Mouse (Mus musculus) left cerebral cortex, postnatal 36 days (tissue): ENCODE measurements around the gene Gm45062. TPM values are rescaled to one million over a fixed set of nuclear protein-coding genes. Genes with fewer than 3 reads are reported as not detected.

Experiments used
- DNase-seq, 2 experiments: peaks; one replicate each; pipeline ENCODE4 v3.0.0; 2021 to 2022; ENCODE audit warnings: low spot score in 2 of 2, mixed read lengths in 1 of 2
- intact Hi-C: fragments of 180-260 bp; cut with DNase I; formaldehyde crosslinking; loops from one replicate; pipeline ENCODE4 v1.15.1; 2025
- total RNA-seq, 2 experiments: library from RNA; stranded (reverse); gene quantifications; 2 replicates each; pipeline ENCODE4 v1.2.3; 2021

Gm45062 gene
- total RNA-seq, 2 experiments from 2014 or later = 4.9 to 10.7 TPM

DNA sequence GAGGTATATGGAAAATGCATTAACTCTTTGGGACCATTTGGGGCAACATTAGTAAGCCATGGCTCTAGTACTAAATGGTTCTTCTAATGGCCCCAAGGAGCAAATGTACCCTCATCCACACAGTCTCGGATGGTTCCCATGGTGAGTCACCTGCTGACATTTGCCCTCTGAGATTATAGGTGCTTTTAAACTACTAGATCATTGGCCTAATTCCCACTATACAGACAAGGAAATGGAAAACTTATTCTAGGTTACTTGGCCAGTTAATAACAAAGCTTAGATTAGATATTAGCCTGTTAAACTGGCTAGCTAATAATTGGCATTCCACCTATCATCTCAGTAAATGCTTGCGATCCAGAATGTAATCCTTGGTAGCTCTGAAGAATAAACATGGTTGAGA, 203.2 kb downstream of the Gm45062 start:
- intact Hi-C loops = no loop called here
- no peak for DNase-seq

DNA sequence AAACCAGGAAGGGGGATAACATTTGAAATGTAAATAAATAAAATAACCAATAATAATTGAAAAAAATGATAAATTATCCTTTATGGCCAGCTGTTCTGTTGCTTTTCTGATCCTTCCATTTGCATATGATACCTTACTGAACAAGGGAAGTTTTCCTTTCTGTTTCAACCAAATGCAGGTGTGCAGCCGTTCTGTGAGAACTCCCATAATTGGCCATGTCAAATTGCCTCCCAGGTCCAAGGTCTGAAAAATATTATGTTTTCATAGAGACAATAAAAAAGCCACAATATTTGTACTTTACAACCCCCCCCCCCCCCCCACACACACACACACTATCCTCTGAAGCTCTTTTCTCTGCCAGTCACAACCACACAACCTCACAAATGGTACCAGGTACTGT, 206.1 kb downstream of the Gm45062 start:
- intact Hi-C loops = no loop called here
- DNase-seq = no peak

DNA sequence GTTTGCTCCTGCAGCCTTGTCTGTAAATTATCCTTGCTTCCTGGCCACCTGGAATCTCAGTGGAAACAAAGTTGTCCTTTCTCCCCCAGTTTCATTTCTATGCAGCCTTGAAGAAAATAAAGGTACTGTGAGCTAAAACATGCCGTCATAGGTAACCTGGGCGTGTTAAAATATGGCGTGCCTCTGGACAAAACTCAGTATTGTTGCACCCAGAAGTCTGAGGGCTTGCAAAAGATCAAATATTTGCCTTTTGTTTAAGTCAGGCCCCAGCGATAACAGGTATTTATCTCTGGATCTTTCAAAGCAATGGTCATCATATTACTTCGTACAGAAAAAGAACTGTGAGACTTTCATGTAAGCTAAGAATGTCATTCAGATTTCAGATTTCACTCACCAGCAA, 206.7 kb downstream of the Gm45062 start:
- intact Hi-C loops = no loop called here
- DNase-seq = no peak

- intact Hi-C loops = no loop called here
- no peak for DNase-seq
Measured at GRCm38 (mm10) chr6:8467667-8468337, 208.6 kb downstream of the Gm45062 start.

DNA sequence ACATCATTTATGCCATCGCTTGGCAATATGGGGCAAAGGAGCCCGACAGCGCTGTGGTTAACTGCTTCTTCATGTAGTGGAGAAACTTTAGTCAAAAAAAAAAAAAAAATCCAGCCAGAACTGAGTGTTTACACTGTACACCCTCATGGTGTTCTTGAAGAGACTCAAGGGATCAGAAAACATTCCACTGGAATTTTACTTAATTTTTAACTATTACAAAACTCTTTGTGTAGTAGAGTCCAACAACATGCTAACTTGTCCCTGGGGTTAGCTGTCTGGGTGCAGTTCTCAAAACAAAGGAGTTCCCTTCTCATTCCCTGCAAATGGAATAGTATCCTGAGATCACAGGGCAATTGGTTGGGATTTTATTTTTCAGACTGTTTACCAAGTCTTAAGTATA, 210.7 kb downstream of the Gm45062 start:
- intact Hi-C loops = no loop called here
- DNase-seq = no peak

DNA sequence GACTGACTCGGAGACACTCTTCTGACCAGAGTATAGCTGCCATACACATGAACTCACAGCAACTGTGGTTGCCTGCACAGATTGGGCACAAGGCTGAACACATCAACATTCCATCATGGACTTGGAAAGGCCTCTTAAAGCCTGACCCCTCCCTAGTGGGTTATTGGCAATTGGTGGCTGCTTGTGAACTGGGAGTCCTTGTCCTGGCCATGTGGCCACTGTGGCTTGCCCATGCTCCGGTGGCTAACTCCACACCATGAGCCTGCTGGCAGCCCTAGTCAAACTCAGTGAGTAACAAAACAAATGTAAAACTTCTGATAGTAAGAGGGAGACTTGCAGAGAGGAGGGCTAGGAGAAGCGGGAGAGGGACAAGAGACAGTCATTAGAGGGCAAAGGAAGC, 212.9 kb downstream of the Gm45062 start:
- no peak for DNase-seq
- intact Hi-C loops = no loop called here

DNA sequence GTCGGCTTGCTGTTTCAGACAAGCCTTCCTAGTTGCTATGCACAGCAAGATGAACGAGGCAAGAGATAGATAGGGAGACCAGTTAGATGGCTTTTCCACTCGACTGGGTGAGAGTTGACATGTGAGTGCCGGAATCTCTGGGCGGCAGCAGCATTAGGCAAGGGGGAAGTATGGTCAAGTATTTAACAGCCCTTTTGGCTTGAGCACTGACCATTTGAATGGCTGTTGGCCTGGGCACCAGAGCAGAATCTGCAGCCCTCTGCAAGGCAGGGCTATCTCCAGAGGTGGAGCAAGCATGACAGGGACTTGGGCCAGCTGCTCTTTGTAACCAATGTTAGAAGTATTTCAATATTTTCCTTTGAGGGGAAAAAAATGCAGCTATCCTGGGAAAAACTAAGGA, 213.7 kb downstream of the Gm45062 start:
- intact Hi-C loops = no loop called here
- DNase-seq = no peak

DNA sequence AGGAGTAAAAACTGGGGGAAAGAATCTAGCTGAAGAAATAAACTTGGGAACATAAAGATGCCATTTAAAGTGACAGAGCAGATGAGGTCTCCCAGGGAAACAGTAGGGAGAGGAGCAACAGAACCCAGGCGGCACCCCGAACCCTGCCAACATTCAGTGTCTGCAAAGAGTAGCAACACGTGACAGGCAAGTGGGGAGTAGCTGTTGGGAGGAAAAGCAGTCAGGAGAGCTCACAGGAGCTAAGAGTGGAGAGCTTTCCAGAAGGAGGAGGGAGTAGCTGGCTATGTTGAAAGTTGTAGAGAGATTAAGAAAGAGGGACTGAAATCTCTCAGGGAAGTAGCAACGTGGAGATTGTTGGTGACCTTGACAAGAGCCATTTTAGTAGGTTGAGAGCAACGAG, 214.2 kb downstream of the Gm45062 start:
- intact Hi-C loops = no loop called here
- DNase-seq = no peak

DNA sequence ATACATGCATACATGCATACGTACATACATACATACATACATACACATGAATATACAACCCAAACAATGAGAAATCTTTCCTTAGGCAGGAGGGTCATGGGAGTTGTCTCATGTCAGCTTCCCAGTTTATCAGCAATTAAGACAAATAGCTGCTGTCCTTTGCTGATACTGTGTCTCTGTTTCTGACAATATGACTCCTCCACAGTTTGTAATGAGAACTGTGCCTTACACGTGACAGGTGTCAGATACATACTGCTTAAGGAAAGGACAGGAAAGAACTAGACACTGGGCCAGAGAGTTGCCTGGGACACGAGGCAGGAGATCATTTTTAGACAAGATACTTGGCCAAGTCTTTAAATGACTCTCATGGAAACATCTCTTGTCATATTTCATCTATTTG, 215.1 kb downstream of the Gm45062 start:
- no peak for DNase-seq
- intact Hi-C loops = no loop called here

DNA sequence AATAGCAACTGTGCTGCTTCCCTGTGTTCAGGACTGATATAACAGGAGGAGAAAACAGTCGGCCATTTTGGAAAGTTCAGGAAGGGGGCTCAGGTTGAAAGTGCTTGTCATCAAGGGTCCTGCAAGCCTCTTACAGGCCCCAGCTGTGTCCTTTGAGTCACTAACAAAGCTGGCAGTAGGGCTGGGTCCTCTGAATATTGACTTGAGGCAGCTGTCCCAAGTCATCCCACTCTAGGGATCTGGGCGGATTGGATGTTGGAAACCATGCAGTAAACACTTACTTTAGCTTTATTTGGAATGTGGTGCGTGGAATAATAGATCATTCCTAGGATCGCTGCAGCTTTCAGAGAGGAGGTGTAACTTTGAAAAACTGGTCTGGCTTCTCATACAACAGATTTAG, 215.6 kb downstream of the Gm45062 start:
- intact Hi-C loops = no loop called here
- DNase-seq = no peak

- intact Hi-C loops = no loop called here
- no peak for DNase-seq
Measured at GRCm38 (mm10) chr6:8479176-8479575, 219.9 kb downstream of the Gm45062 start.

- intact Hi-C loops = no loop called here
- DNase-seq = no peak
Measured at GRCm38 (mm10) chr6:8484437-8485275, 225.4 kb downstream of the Gm45062 start.

GRCm38 (mm10) chr6:8485414-8486175, 226.3 kb downstream of the Gm45062 start:
- DNase-seq = no peak
- intact Hi-C loops = no loop called here

DNA sequence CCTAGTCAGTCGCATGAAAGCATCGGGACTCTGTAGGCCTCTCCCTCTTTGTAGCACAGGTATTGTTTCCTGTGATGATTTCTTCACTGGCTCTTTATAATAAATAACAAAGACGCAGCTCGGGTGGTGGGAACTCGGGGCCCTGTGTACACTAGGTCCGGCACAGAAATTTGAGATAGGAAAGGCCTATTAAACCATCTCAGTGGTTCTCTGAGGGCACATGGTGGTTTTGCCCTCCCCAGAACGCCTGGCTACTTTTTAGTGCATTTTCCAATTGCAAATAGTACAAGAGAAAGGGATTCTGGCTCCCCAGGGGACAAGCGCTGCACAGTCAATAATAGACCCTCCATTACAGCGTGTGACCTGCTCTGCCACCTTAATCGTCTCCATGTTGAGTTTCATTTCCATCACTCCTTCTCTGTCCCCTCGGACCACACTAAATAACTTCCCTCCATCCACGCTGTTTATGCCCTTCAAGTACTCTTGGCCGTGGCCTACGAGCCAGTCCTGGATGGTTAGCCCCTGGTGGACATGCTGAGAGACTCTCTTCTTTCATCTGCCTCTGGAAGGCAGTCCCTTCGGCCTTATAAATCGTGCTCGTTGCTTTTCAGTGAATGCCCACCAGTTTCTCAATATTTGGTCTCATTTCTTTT, 227.3 kb downstream of the Gm45062 start:
- no peak for DNase-seq
- intact Hi-C loops = no loop called here

GRCm38 (mm10) chr6:8487044-8487853, 228.0 kb downstream of the Gm45062 start:
- intact Hi-C loops = no loop called here

GRCm38 (mm10) chr6:8488249-8488648, 229.0 kb downstream of the Gm45062 start:
- DNase-seq = no peak
- intact Hi-C loops = no loop called here

More at GRCm38 (mm10) chr6:8487044-8487853, 228.0 kb downstream of the Gm45062 start:
- no peak for DNase-seq

- intact Hi-C loops = no loop called here
- DNase-seq = no peak
Measured at GRCm38 (mm10) chr6:8489266-8489665, 230.0 kb downstream of the Gm45062 start.

DNA sequence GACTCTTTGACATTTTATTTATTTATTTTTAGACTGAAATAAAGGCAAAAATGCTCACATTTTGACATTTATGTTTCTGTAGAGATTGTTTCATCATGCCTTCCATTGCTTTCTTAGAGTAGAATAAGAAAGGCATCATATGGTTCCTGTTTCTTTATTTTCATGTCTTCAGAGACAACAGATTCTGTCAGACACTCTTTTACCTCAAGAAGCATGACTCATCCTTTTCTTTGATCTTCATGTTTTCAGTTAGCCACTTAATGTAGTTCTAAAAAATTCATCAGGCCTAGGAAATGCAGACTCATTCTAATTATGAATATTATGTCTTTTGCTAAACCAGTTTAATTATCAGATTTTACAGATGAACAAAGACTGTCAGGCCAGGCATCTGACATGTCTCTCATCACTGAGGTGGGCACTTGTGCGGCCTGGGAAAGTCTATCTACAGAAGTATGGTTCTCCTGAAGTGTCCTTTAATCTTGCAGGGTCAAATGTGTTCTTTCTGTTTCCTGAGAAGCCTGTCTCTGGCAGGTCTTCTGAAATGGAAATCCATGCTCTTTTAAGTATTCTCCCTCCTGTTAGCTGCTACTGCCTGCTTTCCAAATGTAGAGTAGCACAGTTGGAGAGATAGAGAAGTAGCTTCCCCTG, 230.8 kb downstream of the Gm45062 start:
- DNase-seq = no peak
- intact Hi-C loops = no loop called here

DNA sequence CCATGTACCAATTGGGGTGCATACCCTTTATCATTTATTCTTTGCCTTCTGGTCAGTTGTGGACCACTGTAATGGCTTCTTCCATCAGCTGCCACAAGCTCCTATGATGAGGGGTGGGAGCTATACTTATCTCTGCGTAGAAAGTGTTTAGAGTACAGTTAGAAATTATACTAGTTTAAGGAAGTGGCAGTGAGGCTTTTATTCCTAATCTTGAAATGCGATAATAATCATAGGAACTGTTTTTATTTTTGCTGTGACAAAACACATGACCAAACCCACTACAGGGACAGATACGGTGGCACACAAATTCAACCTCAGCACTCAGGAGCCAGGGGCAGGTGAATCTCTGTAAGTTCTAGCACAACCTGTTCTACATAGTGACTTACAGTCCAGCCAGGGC, 233.0 kb downstream of the Gm45062 start:
- intact Hi-C loops = no loop called here
- no peak for DNase-seq
